Mouse (Mus musculus): ENCODE data around the gene Cdk5rap2. TPM values are rescaled to one million over a fixed set of nuclear protein-coding genes. Genes with fewer than 3 reads are reported as not detected.

Cdk5rap2 gene
- polyA plus RNA-seq, 1 experiment from 2014 or later: 23.3 TPM

GRCm38 (mm10) chr4:70278057-70278456, 132.2 kb downstream of the Cdk5rap2 start:
- no peak overlapping the region for H3K27ac ChIP-seq (replicated peaks; ENCODE audit: low read depth, low read length)
- no peaks in the 10 kb centered on the region; the same call in 1 of the 2 replicates for H3K36me3 ChIP-seq (replicated peaks; ENCODE audit: control insufficient read depth, insufficient read depth, low read depth, low read length)
- WGBS: 91% methylated on average over 3 of the region's 3 CpGs
- no peak for DNase-seq (ENCODE audit: low spot score)
- no peak for ATAC-seq (replicated peaks; ENCODE audit: insufficient number of reproducible peaks, low FRiP score, low TSS enrichment, low read depth)
- H3K4me2 ChIP-seq (ENCODE audit: low read depth, low read length): no peak overlapping the region
- no peak overlapping the region for H3K9ac ChIP-seq (replicated peaks; ENCODE audit: low read length)
- no peaks in the 10 kb centered on the region for H3K9me3 ChIP-seq (replicated peaks; ENCODE audit: control insufficient read depth, low read length)
- H3K4me1 ChIP-seq (ENCODE audit: control insufficient read depth, insufficient read depth, low read length): no peaks in the 10 kb centered on the region
- H3K27me3 ChIP-seq (ENCODE audit: control insufficient read depth, insufficient read depth, low read length): no peaks in the 10 kb centered on the region
- no peak overlapping the region for H3K4me3 ChIP-seq (ENCODE audit: low read depth, low read length)

GRCm38 (mm10) chr4:70272943-70273342, 137.3 kb downstream of the Cdk5rap2 start:
- Histone ChIP-seq H3K4me2 (ENCODE audit: low read depth, low read length) (no peak overlapping the region), H3K27me3 (ENCODE audit: control insufficient read depth, insufficient read depth, low read length) (no peaks in the 10 kb centered on the region), H3K36me3 (replicated peaks; ENCODE audit: control insufficient read depth, insufficient read depth, low read depth, low read length) (no peaks in the 10 kb centered on the region), H3K9me3 (replicated peaks; ENCODE audit: control insufficient read depth, low read length) (no peaks in the 10 kb centered on the region), H3K4me3 (ENCODE audit: low read depth, low read length) (no peak overlapping the region), H3K4me1 (ENCODE audit: control insufficient read depth, insufficient read depth, low read length) (no peaks in the 10 kb centered on the region), H3K9ac (replicated peaks; ENCODE audit: low read length) (no peak overlapping the region), H3K27ac (replicated peaks; ENCODE audit: low read depth, low read length) (no peak overlapping the region)
- DNase-seq (ENCODE audit: low spot score) (no peak), ATAC-seq (replicated peaks; ENCODE audit: insufficient number of reproducible peaks, low FRiP score, low TSS enrichment, low read depth) (no peak)
- WGBS: 85% methylated on average over 4 of the region's 4 CpGs

GRCm38 (mm10) chr4:70272527-70272926, 137.7 kb downstream of the Cdk5rap2 start:
- Histone ChIP-seq H3K27ac (replicated peaks; ENCODE audit: low read depth, low read length) (no peak overlapping the region), H3K36me3 (replicated peaks; ENCODE audit: control insufficient read depth, insufficient read depth, low read depth, low read length) (no peaks in the 10 kb centered on the region), H3K4me3 (ENCODE audit: low read depth, low read length) (no peak overlapping the region), H3K4me1 (ENCODE audit: control insufficient read depth, insufficient read depth, low read length) (no peaks in the 10 kb centered on the region), H3K4me2 (ENCODE audit: low read depth, low read length) (no peak overlapping the region), H3K27me3 (ENCODE audit: control insufficient read depth, insufficient read depth, low read length) (no peaks in the 10 kb centered on the region), H3K9ac (replicated peaks; ENCODE audit: low read length) (no peak overlapping the region), H3K9me3 (replicated peaks; ENCODE audit: control insufficient read depth, low read length) (no peaks in the 10 kb centered on the region)
- DNase-seq (ENCODE audit: low spot score) (no peak), ATAC-seq (replicated peaks; ENCODE audit: insufficient number of reproducible peaks, low FRiP score, low TSS enrichment, low read depth) (no peak)
- 90% methylated on average over 4 of the region's 4 CpGs for WGBS

- DNase-seq (ENCODE audit: low spot score): no peak
- H3K36me3 ChIP-seq (replicated peaks; ENCODE audit: control insufficient read depth, insufficient read depth, low read depth, low read length): no peaks in the 10 kb centered on the region; the same call in 1 of the 2 replicates
- H3K27ac ChIP-seq (replicated peaks; ENCODE audit: low read depth, low read length): no peak overlapping the region
- no peak overlapping the region for H3K4me2 ChIP-seq (ENCODE audit: low read depth, low read length)
- H3K27me3 ChIP-seq (ENCODE audit: control insufficient read depth, insufficient read depth, low read length): no peaks in the 10 kb centered on the region
- no peaks in the 10 kb centered on the region for H3K9me3 ChIP-seq (replicated peaks; ENCODE audit: control insufficient read depth, low read length)
- H3K4me3 ChIP-seq (ENCODE audit: low read depth, low read length): no peak overlapping the region
- H3K9ac ChIP-seq (replicated peaks; ENCODE audit: low read length): no peak overlapping the region
- WGBS: 89% methylated on average over 2 of the region's 2 CpGs
- no peak for ATAC-seq (replicated peaks; ENCODE audit: insufficient number of reproducible peaks, low FRiP score, low TSS enrichment, low read depth)
- no peaks in the 10 kb centered on the region for H3K4me1 ChIP-seq (ENCODE audit: control insufficient read depth, insufficient read depth, low read length)
These were observed 142.9 kb downstream of the Cdk5rap2 start for GRCm38 (mm10) chr4:70267213-70267906.

- ATAC-seq (replicated peaks; ENCODE audit: insufficient number of reproducible peaks, low FRiP score, low TSS enrichment, low read depth) (no peak), DNase-seq (ENCODE audit: low spot score) (peak; percentile 63)
These were observed 145.0 kb downstream of the Cdk5rap2 start for GRCm38 (mm10) chr4:70265248-70265647.

GRCm38 (mm10) chr4:70262850-70263249, 147.4 kb downstream of the Cdk5rap2 start:
- no peak overlapping the region for H3K4me2 ChIP-seq (ENCODE audit: low read depth, low read length)
- no peaks in the 10 kb centered on the region for H3K4me1 ChIP-seq (ENCODE audit: control insufficient read depth, insufficient read depth, low read length)
- no peak for DNase-seq (ENCODE audit: low spot score)
- H3K9me3 ChIP-seq (replicated peaks; ENCODE audit: control insufficient read depth, low read length): no peaks in the 10 kb centered on the region
- H3K4me3 ChIP-seq (ENCODE audit: low read depth, low read length): no peak overlapping the region
- no peak overlapping the region for H3K27ac ChIP-seq (replicated peaks; ENCODE audit: low read depth, low read length)
- H3K27me3 ChIP-seq (ENCODE audit: control insufficient read depth, insufficient read depth, low read length): no peaks in the 10 kb centered on the region
- H3K9ac ChIP-seq (replicated peaks; ENCODE audit: low read length): no peak overlapping the region
- H3K36me3 ChIP-seq (replicated peaks; ENCODE audit: control insufficient read depth, insufficient read depth, low read depth, low read length): no peaks in the 10 kb centered on the region; the same call in 1 of the 2 replicates
- 85% methylated on average over 5 of the region's 5 CpGs for WGBS
- ATAC-seq (replicated peaks; ENCODE audit: insufficient number of reproducible peaks, low FRiP score, low TSS enrichment, low read depth): no peak

More at GRCm38 (mm10) chr4:70265248-70265647, 145.0 kb downstream of the Cdk5rap2 start:
- no peaks in the 10 kb centered on the region for H3K9me3 ChIP-seq (replicated peaks; ENCODE audit: control insufficient read depth, low read length)
- 61% methylated on average over 6 of the region's 6 CpGs for WGBS
- no peaks in the 10 kb centered on the region for H3K4me1 ChIP-seq (ENCODE audit: control insufficient read depth, insufficient read depth, low read length)
- no peak overlapping the region for H3K4me2 ChIP-seq (ENCODE audit: low read depth, low read length)
- H3K27me3 ChIP-seq (ENCODE audit: control insufficient read depth, insufficient read depth, low read length): no peaks in the 10 kb centered on the region
- H3K4me3 ChIP-seq (ENCODE audit: low read depth, low read length): no peak overlapping the region
- H3K27ac ChIP-seq (replicated peaks; ENCODE audit: low read depth, low read length): no peak overlapping the region
- no peak overlapping the region for H3K9ac ChIP-seq (replicated peaks; ENCODE audit: low read length)
- no peaks in the 10 kb centered on the region; the same call in 1 of the 2 replicates for H3K36me3 ChIP-seq (replicated peaks; ENCODE audit: control insufficient read depth, insufficient read depth, low read depth, low read length)

GRCm38 (mm10) chr4:70261315-70261714, 148.9 kb downstream of the Cdk5rap2 start:
- Histone ChIP-seq H3K9me3 (replicated peaks; ENCODE audit: control insufficient read depth, low read length) (no peaks in the 10 kb centered on the region), H3K36me3 (replicated peaks; ENCODE audit: control insufficient read depth, insufficient read depth, low read depth, low read length) (no peaks in the 10 kb centered on the region; the same call in 1 of the 2 replicates), H3K27ac (replicated peaks; ENCODE audit: low read depth, low read length) (no peak overlapping the region), H3K27me3 (ENCODE audit: control insufficient read depth, insufficient read depth, low read length) (no peaks in the 10 kb centered on the region), H3K4me2 (ENCODE audit: low read depth, low read length) (no peak overlapping the region), H3K9ac (replicated peaks; ENCODE audit: low read length) (no peak overlapping the region), H3K4me1 (ENCODE audit: control insufficient read depth, insufficient read depth, low read length) (no peaks in the 10 kb centered on the region), H3K4me3 (ENCODE audit: low read depth, low read length) (no peak overlapping the region)
- DNase-seq (ENCODE audit: low spot score) (no peak), ATAC-seq (replicated peaks; ENCODE audit: insufficient number of reproducible peaks, low FRiP score, low TSS enrichment, low read depth) (no peak)
- 90% methylated on average over 5 of the region's 5 CpGs for WGBS

- no peak overlapping the region for H3K27ac ChIP-seq (replicated peaks; ENCODE audit: low read depth, low read length)
- H3K4me3 ChIP-seq (ENCODE audit: low read depth, low read length): no peak overlapping the region
- H3K4me1 ChIP-seq (ENCODE audit: control insufficient read depth, insufficient read depth, low read length): no peaks in the 10 kb centered on the region
- WGBS: 88% methylated on average over 11 of the region's 11 CpGs
- H3K27me3 ChIP-seq (ENCODE audit: control insufficient read depth, insufficient read depth, low read length): no peaks in the 10 kb centered on the region
- ATAC-seq (replicated peaks; ENCODE audit: insufficient number of reproducible peaks, low FRiP score, low TSS enrichment, low read depth) (no peak), DNase-seq (ENCODE audit: low spot score) (no peak)
- no peak overlapping the region for H3K4me2 ChIP-seq (ENCODE audit: low read depth, low read length)
- H3K9ac ChIP-seq (replicated peaks; ENCODE audit: low read length): no peak overlapping the region
- no peaks in the 10 kb centered on the region for H3K9me3 ChIP-seq (replicated peaks; ENCODE audit: control insufficient read depth, low read length)
- no peaks in the 10 kb centered on the region; the same call in 1 of the 2 replicates for H3K36me3 ChIP-seq (replicated peaks; ENCODE audit: control insufficient read depth, insufficient read depth, low read depth, low read length)
These were observed 149.8 kb downstream of the Cdk5rap2 start for GRCm38 (mm10) chr4:70260419-70260807.
